Mouse (Mus musculus) ES-E14 (cell line): ENCODE results near the gene Tmx4. TPM values are rescaled to one million over a fixed set of nuclear protein-coding genes. Genes with fewer than 3 reads are reported as not detected.

Source experiments
- DNase-seq: peaks from one replicate; pipeline ENCODE4 v3.0.0-alpha.2; 2013; ENCODE audit warnings: low read depth, low spot score
- H3K27ac ChIP-seq: 2 replicates; pipeline ENCODE4 v1.5.1; 2012; ENCODE audit warnings: low read depth, mild to moderate bottlenecking, low read length, moderate library complexity, mixed read lengths; ENCODE audit not compliant: poor library complexity, insufficient read depth, severe bottlenecking
- H3K36me3 ChIP-seq: 2 replicates; pipeline ENCODE4 v1.6.1; 2012; ENCODE audit warnings: mild to moderate bottlenecking, low read length, moderate library complexity, mixed read lengths; ENCODE audit not compliant: control insufficient read depth, poor library complexity, insufficient read depth, severe bottlenecking
- H3K4me1 ChIP-seq, 2 experiments: fragments of 150-350 bp in 1 of 2; sonication (generic) in 1 of 2; 2 replicates each; pipeline ENCODE4 v1.6.1; 2012; ENCODE audit warnings: low read length in 2 of 2, mild to moderate bottlenecking in 1 of 2, mixed read lengths in 1 of 2; ENCODE audit not compliant: control insufficient read depth in 2 of 2, insufficient read depth in 2 of 2, poor library complexity in 1 of 2
- H3K4me3 ChIP-seq, 2 experiments: fragments of 150-350 bp in 1 of 2; sonication (generic) in 1 of 2; 2 replicates each; pipeline ENCODE4 v1.5.1; 2012; ENCODE audit warnings: low read length in 2 of 2, low read depth in 1 of 2, mild to moderate bottlenecking in 1 of 2, mixed read lengths in 1 of 2; ENCODE audit not compliant: insufficient read depth in 1 of 2, poor library complexity in 1 of 2, severe bottlenecking in 1 of 2
- H3K9ac ChIP-seq: 2 replicates; pipeline ENCODE4 v1.6.1; 2012; ENCODE audit warnings: low read depth, mild to moderate bottlenecking, low read length, mixed read lengths; ENCODE audit not compliant: poor library complexity, insufficient read depth, severe bottlenecking
- H3K9me3 ChIP-seq: fragments of 150-350 bp; sonication (generic); 2 replicates; pipeline ENCODE4 v1.6.1; 2012; ENCODE audit warnings: low read depth, mild to moderate bottlenecking, low read length; ENCODE audit not compliant: control insufficient read depth, insufficient read depth
- CHD2 ChIP-seq: IDR thresholded peaks from 2 replicates; pipeline ENCODE4 v1.6.1; 2014; ENCODE audit warnings: mild to moderate bottlenecking, low read depth, low read length, inconsistent platforms
- HCFC1 ChIP-seq: IDR thresholded peaks from 2 replicates; pipeline ENCODE4 v1.6.1; 2012; ENCODE audit warnings: low read length, inconsistent platforms, borderline replicate concordance; ENCODE audit not compliant: insufficient read depth
- MAFK ChIP-seq: IDR thresholded peaks from 2 replicates; pipeline ENCODE4 v1.6.1; 2014; ENCODE audit warnings: mild to moderate bottlenecking, low read depth, low read length, inconsistent platforms; ENCODE audit not compliant: insufficient read depth
- ZC3H11A ChIP-seq: IDR thresholded peaks from 2 replicates; pipeline ENCODE4 v1.6.1; 2012; ENCODE audit warnings: low read depth, mild to moderate bottlenecking, inconsistent platforms, low read length, borderline replicate concordance
- ZNF384 ChIP-seq: IDR thresholded peaks from 2 replicates; pipeline ENCODE4 v1.6.1; 2012; ENCODE audit warnings: low read depth, low read length, inconsistent platforms
- in situ Hi-C, 2 experiments: fragments of 600-800 bp; cut with MboI; formaldehyde crosslinking; loops; one replicate each; pipeline ENCODE4 v1.15.1; 2025; ENCODE audit warnings: low sequenced_read_pairs in 2 of 2, inconsistent platforms in 1 of 2; ENCODE audit not compliant: unreplicated experiment in 2 of 2
- total RNA-seq: library from RNA; depleted of rRNA; stranded (reverse); fragments of 300-350 nt; gene quantifications from 2 replicates; pipeline ENCODE4 v1.2.3, GENCODE M21; 2012

Tmx4 gene
- total RNA-seq, 1 experiment = 11.2 TPM

DNA sequence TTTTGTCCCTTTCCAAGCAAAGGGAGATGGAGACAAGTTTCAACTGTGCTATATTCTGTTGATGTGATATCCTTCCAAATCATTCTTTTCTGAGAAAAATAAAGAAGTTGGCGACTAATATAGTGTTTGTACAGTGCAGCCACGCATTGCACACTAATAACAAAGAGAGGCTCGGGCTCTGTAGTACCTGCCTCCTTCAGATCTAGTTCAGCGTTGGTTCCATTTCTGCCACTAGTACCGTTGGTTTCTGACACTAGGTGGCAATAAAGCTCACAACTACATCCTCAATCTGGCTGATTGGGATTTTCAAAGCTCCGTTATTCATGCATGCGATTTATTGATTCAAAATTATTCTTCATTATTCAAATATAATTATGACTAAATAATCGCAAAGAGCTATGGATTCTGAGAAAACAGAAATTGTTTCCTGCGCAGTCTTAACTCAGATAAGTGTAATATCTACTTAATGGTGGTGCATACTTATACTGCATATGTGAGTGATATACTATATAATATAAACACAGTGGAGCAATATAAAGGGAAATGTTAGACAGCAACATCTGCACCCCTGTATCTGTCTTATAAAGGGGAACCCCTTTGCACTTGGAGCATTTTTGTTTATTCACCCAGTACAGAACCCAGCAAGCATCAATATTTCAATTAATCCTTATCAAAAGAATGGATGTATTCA lies 37.5 kb upstream of the Tmx4 start:
- Histone ChIP-seq H3K36me3 (no peaks in the 10 kb centered on the region), H3K27ac (no peak overlapping the region), H3K9me3 (no peaks in the 10 kb centered on the region), H3K9ac (no peak overlapping the region), H3K4me1 (no peaks in the 10 kb centered on the region), H3K4me3 (no peak overlapping the region)
- DNase-seq = peak; percentile 19
- in situ Hi-C loops = loop anchor here in 1 of 2 experiments (10.0 kb wide), 1 partner anchor 643 kb away; no protein-coding TSS in a partner anchor
- TF ChIP-seq CHD2 (no peak), ZC3H11A (0 out of 2 replicates have a peak, but pooled peaks have one; percentile 37)

GRCm38 (mm10) chr2:134679567-134679966 lies 35.6 kb upstream of the Tmx4 start:
- TF ChIP-seq MAFK (no peak), ZC3H11A (no peak), HCFC1 (no peak), ZNF384 (no peak), CHD2 (no peak)
- Histone ChIP-seq H3K9me3 (no peaks in the 10 kb centered on the region), H3K9ac (no peak overlapping the region), H3K36me3 (no peaks in the 10 kb centered on the region), H3K4me1 (no peaks in the 10 kb centered on the region), H3K4me3 (no peak overlapping the region), H3K27ac (no peak overlapping the region)
- no peak for DNase-seq
- in situ Hi-C loops = no loop called here

DNA sequence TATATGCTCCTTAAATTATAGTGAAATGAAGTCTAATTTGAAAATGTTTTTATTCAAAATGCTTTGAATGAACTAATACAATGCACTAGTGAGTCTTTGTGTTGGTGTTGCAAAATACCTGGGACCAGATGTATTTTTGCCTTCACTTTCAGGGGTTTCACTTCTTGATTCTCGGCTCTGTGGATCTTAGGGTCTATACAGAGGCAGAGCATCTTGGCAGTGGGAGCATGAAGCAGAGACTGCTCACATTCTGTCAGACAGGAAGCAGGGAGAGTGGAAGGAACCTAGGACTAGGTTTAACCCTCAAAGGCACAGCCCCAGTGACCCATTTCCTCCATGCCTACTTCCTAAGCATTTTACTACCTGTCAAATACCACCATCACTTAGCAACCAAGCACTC lies 31.5 kb upstream of the Tmx4 start:
- no peaks in the 10 kb centered on the region for H3K36me3 ChIP-seq
- no peak overlapping the region for H3K4me3 ChIP-seq
- TF ChIP-seq CHD2 = no peak
- TF ChIP-seq ZC3H11A = no peak
- TF ChIP-seq HCFC1 = no peak
- TF ChIP-seq ZNF384 = no peak
- no peak for TF ChIP-seq MAFK
- in situ Hi-C loops = no loop called here
- DNase-seq = no peak
- no peaks in the 10 kb centered on the region for H3K9me3 ChIP-seq
- H3K27ac ChIP-seq = no peak overlapping the region
- H3K9ac ChIP-seq = no peak overlapping the region
- no peaks in the 10 kb centered on the region for H3K4me1 ChIP-seq

DNA sequence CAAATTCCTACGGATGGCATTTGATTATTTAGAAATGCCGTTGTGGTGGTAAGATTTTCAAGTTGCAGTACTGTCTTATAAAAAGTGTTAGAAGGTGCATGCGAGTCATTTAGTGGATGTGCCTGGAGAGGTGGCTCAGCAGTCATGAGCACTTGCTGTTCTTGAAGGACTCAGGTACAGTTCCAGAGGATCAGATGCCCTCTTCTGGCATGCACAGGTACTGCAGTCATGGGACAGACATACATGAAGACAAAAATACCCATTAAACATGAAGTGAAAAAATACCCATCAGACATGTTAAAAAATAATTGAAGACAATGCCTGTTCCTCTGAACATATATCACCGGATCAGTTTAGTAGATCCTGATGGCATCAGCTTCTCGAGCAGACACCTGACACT lies 29.7 kb upstream of the Tmx4 start:
- Histone ChIP-seq H3K27ac (no peak overlapping the region), H3K4me3 (no peak overlapping the region), H3K36me3 (no peaks in the 10 kb centered on the region), H3K9ac (no peak overlapping the region), H3K9me3 (no peaks in the 10 kb centered on the region), H3K4me1 (no peaks in the 10 kb centered on the region)
- in situ Hi-C loops = no loop called here
- DNase-seq = peak; percentile 54
- TF ChIP-seq CHD2 (no peak), HCFC1 (no peak), ZC3H11A (peak; percentile 73), MAFK (no peak), ZNF384 (no peak)

DNA sequence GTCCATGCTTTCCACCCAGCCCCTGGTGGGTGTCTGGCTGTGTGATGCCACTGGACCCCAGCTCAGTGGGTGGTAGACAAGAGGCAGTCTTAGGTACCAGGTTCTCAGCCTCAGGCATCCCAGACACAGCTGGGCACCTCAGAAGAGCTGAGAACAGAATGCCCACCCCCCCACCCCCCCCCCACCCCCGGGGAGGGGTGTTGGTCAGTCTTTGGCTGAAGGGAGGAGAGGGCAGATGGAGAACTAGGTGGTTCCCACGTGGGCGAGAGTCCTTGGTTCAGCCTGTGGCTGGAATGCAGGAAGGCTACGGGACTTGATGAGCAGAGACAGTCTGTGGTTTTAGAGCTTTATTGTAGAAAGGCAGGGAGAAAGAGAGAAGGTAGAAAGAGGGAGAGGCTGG lies 12.5 kb upstream of the Tmx4 start:
- no peaks in the 10 kb centered on the region for H3K9me3 ChIP-seq
- TF ChIP-seq CHD2 (no peak), MAFK (no peak), HCFC1 (no peak), ZNF384 (no peak), ZC3H11A (no peak)
- H3K36me3 ChIP-seq = no peaks in the 10 kb centered on the region
- no peaks in the 10 kb centered on the region for H3K4me1 ChIP-seq
- no peak overlapping the region for H3K9ac ChIP-seq
- H3K27ac ChIP-seq = no peak overlapping the region
- no peak overlapping the region for H3K4me3 ChIP-seq
- no peak for DNase-seq
- in situ Hi-C loops = no loop called here
